Mouse (Mus musculus) MEL (cell line): ENCODE measurements around the gene Nudt19.

ENCODE experiments used
- MAFK ChIP-seq: IDR thresholded peaks from 2 replicates; pipeline ENCODE4 v1.6.1; 2011; ENCODE audit warnings: low read depth, mild to moderate bottlenecking, low read length, improper control_type of control experiment, borderline replicate concordance
- MXI1 ChIP-seq: IDR thresholded peaks from 2 replicates; pipeline ENCODE4 v1.6.1; 2011; ENCODE audit warnings: mild to moderate bottlenecking, low read depth, low read length, improper control_type of control experiment
- POLR2A ChIP-seq, 2 experiments: IDR thresholded peaks; 2 replicates each; pipeline ENCODE4 v1.6.1; 2011 to 2012; ENCODE audit warnings: low read length in 2 of 2, mild to moderate bottlenecking in 2 of 2, control low read depth in 1 of 2, improper control_type of control experiment in 1 of 2, low read depth in 1 of 2, moderate library complexity in 1 of 2; ENCODE audit not compliant: control insufficient read depth in 1 of 2, insufficient read depth in 1 of 2, poor library complexity in 1 of 2

- TF ChIP-seq MXI1 (no peak), MAFK (no peak), POLR2A (IDR thresholded peaks at IDR 0.05; ENCODE audit: control insufficient read depth in 1 of 2, insufficient read depth in 1 of 2, low read depth in 1 of 2, low read length in 2 of 2, poor library complexity in 1 of 2) (no peak)
These were observed 28.1 kb upstream of the Nudt19 start for GRCm38 (mm10) chr7:35584068-35584785.
